Comparison of ENCODE assay signal across 1 mouse cellular context in genomic region chr13:91223587-91224437, GRCm38 (mm10).
TF ChIP-seq lines count a peak whose summit lies in the region.

Atg10 (minus strand) TSS chr13:91223968.

TF ChIP-seq in MEL, 35 proteins besides CTCF, POLR2A, EP300 and RAD21 (continued from another document):
- TF ChIP-seq JUND (IDR thresholded peaks at IDR 0.05; ENCODE audit: low read depth, low read length) (no peak), TBP (IDR thresholded peaks at IDR 0.05; ENCODE audit: low read depth, low read length) (0 out of 2 replicates have a peak, but pooled peaks have one; percentile 13), MYC (IDR thresholded peaks at IDR 0.05; ENCODE audit: low read depth, low read length) (no peak), MAX (IDR thresholded peaks at IDR 0.05; ENCODE audit: low read length) (peak; percentile 76), ZKSCAN1 (IDR thresholded peaks at IDR 0.05; ENCODE audit: low read depth, low read length) (no peak), NELFE (IDR thresholded peaks at IDR 0.05; ENCODE audit: low read depth, low read length) (peak; percentile 94), HCFC1 (IDR thresholded peaks at IDR 0.05; ENCODE audit: low read depth, low read length) (peak; percentile 20; the same call in 1 of the 2 replicates)
